Mouse (Mus musculus): ENCODE results near the gene Med8. TPM values are rescaled to one million over a fixed set of nuclear protein-coding genes. Genes with fewer than 3 reads are reported as not detected.

Gene Med8
- total RNA-seq, 2 experiments from 2014 or later, result 38.4 to 39.7 TPM

DNA sequence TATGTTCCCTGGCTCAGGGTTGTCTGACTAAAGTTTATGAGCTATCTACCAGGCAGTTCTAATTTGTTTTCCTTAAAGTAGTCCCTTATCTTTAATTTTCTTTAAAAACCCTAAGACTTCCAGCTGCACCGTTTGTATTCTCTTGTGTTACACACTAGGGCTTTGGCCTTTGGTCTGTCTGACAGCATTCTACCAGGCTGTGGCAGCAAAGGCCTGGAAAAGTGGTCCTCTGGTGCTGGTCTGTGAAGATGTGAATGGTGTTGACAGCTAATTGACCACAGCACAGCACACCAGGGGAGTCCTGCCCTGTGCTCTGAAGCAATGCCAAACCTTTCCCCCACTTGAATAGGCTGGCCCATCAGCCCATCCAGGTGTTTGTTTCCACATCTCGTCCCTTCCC, 6.6 kb downstream of the Med8 start:
- DNase-seq, result no peak

DNA sequence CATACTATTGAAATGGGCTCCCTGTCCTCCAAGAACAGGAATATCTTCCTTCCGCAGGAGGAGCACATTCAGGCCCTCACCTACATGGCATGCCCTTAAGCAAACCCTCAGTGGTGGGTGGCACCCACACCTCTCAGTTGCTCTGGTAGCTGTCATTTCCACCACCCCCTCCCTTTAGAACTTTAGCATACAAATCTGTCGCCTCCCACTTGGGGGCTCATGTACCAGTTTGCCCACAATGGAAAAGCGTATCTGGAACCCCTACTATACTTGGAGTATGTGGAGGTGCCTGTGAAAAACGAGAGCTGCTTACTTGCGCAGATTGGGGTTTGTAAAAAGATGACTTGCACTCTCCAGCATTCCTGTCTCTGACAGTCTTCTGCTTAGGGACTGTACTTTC, 7.2 kb downstream of the Med8 start:
- no peak for DNase-seq

DNA sequence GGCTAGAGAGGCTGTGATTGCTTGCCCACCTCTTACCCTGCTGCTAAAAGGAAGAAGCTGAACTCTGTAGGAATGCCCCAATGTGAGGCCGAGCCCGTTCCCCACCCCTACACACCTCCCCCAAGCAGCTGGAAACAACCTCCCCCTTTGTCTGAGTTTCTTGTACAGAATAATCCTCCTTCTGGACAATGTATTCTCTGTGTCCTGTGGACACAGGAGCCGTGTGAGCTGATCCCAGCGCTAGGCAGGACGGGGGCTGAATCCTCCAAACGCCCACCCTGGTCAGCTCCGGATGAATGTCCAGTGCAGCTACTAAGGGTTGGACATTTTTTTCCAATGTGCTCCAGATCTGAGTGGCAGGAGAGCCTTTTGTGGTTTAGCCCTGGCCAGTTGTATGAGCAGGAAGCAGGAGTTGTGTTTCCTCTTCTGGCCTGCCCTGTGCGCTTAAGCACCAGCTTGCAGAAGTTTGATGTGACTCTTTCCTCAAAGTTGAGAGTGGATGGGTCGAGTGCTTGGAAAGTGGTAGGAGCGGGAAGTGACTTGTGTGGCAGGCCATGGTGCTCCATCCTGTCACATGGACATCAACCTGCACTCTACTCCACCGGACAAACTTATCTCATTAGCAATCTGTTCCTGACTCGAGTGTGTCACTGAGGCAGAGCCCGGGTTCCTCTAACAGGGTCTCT, 8.1 kb downstream of the Med8 start:
- no peak for DNase-seq

DNA sequence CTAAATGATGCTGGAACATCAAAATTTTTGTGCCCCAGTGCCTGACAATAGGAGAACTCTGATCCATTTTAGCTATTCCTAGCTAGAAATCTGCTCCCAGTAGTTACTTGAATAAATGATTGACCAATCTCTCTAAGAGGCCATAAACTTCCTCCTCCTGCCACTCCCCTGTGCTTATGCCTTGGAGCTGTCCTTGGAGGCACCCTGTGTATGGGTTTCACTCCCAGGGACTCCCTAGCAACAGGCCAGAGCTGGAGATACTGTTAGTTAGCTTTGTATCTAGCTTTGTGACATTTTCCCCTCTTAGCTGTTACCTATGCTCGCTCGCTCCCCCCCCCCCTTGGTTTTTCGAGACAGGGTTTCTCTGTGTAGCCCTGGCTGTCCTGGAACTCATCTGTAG, 12.2 kb downstream of the Med8 start:
- no peak for DNase-seq

DNA sequence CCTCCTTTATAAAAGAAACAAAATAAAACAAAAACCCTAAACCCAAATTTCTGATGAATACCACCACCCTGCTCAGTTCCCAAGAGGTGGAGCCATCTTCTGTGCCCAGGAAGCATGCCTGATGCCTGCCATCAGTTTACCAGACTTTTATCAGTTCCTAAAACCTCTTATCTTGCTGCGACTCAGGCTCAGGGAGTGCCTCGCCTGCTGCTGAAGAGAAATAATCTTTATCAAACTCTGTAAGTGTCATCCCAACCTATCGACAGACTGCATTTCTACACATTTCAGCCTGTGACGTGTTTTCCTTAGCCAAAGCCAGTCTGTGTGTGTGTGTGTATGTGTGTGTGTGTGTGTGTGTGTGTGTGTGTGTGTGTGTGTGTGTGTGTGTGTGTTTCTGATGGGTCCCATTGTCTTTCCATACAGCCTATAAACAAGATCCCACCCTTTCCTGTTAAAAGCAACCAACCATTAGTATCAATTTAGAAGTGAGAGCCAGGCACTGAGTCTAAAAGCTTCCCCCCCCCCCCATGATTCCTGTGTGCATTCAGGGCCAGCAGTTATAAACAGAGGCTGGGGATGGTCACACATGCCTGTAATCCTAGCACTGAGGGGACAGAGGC, 15.5 kb downstream of the Med8 start:
- DNase-seq, result no peak

DNA sequence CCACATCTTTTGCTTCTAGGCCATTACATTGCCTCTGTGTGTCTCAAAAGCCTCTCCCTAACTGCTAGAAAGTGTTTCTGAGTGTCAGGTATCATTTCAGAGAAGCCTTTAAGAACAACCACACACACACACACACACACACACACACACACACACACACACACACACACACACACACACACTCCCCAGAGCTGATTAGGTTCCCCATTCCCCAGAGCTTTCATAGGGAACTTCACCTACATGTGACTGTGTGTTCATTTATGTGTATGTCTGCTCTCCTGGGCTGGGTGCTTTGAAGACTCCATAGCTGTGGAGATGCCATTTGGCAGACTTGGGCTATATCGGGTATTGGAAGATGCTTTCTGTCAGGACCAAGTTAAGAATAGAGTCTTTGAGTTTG, 16.2 kb downstream of the Med8 start:
- no peak for DNase-seq

DNA sequence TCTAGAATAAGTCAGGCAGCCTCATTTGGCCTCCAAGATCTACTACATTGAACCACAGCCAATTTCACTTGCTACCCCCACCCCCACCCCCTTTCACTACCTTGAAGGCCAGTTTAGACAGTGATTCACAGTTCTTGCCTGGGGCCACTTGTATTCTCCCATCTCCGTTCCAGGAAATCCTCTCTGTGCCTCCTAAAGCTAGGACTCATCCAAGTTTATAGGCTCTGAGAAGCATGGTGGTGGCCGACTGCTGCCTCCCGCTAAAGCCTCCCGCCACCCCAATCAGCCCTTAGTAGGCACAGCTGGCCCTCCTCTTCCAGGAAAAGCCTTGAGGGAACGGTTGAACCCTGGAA, 18.3 kb downstream of the Med8 start:
- DNase-seq, result no peak

DNA sequence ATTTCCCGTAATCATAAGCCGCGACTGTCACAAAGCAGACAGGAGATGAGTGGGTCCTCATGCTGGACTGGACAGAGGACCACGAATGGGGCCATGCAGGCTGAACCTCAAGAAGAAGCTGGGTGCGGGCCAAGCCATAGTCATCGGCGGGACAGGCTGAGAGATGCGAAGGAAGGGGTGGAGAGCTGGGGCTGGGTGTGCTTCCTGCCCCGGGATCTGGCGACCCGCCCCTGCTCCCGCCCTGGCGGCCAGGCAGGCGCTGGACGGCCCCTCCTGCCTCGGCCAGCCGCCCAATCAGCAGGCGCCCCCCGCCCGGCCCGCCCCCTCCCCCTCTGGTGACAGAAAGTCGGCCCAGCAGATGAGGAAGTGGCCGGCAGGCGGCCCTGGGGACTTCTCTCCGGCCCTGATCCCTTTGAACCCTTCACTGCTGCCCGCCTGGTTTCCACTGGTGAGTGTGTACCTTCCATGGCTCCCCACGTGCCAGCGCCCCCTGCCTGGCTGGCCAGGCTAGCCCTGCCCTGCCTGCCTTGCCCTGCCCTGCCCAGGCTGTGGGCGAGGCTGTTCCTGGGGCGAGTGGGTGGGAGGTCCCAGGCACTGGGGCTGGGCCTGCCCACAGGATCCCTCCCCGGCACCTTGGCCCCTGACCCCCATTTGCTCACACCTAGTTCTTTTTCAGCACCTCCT, 18.8 kb downstream of the Med8 start, which contains the start of gene Elovl1:
Gene Elovl1 (plus strand): TSS at position 326 of the 684 bp plus-strand sequence.
- peak; percentile 93 for DNase-seq

DNA sequence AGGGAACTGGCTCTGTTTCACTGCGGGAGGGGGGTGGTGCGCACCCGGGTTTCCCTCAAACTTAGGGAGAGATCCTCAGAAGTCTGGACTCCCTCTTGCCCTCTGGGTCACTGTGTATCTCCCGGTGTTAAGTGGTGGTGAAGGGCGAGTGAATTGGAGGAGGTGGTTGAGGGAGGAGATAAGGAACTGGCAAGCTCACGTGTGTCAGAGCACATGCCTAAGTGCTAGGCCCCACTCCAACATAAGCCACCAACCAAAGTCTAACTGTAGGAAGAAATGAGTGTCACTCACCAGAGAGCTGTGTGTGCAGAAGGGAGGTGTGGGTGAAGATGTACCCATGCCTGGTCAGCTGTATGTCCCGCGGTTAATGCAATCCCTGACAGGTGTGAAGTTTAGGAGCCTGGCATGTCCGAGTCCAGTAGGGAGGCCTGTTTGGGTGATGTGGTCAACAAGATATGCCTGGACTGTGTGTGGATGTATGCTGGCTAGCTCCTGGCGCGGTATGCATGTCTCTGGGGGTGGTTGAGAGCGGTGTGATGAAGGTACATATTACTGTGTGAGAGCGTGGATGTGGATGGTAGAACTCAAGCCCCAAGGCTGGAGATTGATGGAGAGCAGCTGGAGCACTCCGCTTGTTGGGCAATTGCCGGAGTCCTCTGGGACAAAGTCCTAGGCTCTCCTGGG, 19.5 kb downstream of the Med8 start:
- DNase-seq, result no peak

DNA sequence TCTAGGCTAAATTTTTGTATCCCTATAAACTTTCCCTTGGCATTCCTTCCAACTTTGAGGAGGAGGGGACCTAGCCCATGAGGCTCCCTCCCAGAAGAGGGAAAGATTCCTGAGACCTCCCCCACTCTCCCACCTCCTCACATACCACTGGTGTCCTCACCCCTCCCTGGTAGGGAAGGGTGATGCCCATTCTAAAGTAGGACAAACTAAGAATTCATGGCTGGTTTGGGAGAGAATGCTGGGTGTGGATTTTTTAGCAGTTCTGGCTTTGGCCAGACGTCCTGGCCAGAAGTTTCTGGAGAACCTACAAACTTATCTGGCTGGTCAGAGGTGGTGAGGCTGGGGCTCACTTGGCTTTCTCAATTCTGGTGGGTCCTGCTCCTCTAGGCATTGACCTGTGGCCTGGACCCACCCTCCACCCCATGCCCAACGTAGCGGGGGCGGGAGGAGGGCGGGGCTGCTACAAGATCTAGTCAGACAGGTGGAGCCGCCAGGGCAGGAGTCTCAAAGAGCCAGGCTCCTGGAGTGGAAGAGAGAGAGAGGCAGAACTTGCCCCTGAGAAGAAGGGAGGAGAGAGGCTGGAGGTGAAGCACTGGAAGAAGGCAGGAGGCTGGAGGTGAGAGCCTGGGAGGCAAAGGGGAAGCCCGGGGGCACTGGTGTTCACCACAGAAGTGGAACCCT, 20.2 kb downstream of the Med8 start:
- DNase-seq, result no peak

DNA sequence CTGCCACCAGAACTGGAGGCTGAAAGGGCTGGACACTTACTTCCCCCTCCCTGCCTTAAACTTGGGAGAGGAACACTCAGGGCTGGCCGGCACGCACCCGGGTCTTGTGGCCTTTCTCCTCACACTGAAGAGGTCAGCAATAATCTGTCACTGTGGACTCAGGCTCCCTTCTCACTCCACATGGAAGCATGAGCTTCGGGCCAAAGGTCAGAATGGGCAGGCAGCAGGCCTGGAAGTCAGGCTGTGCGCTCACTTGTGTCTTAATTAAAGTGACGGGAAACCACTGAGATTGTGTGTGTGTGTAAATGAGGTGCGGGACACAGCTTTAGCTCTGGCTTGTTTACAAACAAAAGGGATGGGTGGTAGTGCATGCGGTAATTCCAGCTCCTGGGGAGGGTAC, 23.2 kb downstream of the Med8 start:
- no peak for DNase-seq

DNA sequence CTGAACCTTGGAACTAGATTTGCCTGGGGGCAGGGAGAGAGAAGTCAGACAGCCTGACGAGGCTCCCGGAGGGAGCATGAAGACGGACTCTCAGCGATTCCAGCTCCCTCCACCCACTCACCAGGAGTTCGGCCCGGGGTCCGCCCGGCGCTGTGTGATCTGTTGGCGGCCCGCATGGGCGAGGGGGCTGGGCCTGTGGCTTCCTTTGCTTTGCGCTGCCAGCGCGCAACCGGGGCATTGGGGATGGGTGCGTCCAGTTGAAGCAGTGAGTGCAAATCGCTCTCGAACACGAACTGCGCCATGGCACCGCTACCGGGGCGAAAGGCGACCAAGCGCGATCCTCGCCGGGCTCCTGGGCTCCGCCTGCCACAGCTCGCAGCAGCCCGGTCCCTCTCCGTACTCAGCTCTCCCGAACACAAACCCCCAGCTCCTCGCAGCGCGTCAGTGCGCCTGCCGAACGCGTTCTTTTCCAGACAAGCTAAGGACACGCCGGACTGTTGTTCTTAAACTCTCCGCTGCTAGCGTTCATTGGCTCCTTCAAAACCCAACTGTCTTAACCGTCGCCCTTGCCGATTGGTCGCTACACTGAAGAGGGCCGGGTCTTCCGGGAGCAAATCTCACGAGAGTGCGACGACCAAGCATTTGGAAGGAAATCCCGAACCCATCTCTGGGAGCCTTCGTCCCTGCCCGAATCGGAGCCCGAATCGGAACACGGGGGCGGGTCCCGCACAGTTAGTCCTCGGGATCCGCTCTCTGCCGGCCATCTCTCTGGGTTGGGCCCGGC, 27.9 kb downstream of the Med8 start, which contains the start of gene Cdc20:
Gene Cdc20 (minus strand): TSS at position 533 of the 784 bp plus-strand sequence.
- DNase-seq, result peak; percentile 87

DNA sequence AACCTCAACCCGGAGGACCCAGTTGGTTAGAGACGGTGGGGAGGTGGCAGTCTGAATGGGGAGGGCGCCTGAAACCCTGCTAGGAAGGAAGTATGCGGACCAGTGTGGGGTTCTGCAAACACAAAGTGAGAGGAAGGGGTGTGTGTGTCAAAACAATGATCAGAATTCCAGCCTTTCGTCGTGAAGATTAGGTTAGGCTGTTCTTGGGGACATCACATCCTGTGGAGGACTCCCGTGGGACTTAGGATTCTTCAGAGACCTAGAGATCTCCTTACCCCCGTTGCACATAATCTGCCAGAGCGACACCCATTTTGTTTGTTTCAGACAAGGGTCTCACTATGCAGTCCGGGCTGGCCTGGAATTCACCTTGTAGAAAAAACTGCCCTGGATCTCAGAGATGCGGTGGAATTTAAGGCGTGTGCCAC, 28.7 kb downstream of the Med8 start:
- no peak for DNase-seq

DNA sequence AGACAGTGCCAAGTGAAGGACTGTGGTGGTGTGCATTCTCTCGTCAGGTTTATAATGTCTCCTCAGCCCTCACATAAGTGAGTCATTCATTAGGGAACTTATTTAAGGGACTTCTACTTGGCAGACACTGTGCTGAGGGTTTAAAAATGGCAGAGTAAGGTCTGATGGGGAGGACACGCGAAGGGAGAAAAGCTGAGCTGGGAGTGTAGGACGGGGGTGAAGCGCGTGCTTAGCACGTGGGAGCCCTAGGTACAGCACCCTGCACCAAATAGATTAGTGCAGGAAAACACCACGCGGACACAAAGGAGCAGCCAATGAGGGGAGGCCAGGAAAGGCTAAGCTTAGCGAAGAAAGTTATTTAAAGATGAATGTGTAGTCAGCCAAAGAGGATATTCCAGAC, 36.0 kb downstream of the Med8 start:
- DNase-seq, result no peak

DNA sequence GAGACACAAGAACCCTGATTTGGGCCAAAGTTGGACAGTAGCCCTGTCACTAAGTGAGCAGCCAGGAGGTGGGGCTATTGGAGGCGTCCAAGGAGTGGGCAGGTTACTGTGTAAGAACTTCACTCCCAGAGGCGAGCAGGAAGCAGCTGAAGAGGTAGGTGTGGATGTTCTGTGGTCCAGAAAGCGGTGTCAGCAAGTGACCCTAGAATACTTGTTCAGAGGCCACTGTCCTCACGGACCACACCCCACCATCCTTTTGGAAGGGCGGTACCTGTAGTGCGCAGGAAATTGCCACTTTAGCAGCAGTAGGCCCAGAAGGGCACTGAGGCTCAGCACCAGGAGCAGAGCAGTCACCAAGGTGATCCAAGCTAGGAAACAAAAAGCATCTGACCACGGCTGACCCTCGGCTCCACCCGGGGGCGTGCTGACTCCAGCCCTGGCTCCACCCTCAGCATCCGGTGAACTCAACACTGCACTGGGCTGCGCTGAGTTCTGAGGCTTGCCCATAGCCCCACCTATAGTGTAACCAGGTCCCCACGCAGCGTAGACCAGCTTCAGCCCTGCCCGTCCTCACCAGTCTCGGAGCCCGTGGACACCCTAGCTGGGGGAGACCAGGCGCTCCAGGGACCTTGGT, 36.8 kb downstream of the Med8 start:
- DNase-seq, result peak; percentile 47

DNA sequence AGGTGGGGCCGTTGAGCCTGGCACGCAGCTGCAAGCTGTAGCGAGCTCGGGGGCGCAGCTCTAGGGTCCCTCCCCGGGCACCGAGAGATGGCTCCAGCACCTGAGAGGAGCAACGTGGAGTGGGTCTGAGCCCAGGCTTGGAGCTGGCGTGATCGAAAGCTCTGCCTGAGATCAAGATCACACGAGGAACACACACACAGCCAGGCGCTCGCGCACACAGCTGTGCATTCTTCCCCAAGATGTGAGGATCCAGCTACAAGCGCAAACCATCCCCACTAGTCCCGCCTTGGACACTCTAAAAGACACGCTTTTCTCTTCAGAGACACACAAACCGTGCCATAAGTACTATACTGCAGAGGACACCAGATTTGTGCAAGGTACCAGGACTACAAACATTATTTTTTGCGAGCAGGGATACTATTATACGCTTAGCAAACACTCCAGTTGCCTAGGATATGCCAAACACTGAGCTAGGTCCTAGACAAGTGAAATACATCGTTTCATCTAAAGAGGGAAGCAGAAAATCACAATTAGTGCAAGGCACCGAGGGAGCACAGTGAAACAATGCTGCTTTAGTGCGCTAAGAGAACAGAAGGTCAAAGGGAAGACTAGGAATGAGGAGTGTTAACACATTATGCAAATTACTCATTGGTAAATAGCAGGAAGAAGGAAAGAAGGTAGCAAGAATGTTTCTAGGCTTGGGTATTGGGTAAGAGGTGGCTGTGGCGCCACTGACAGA, 37.4 kb downstream of the Med8 start:
- DNase-seq, result no peak

DNA sequence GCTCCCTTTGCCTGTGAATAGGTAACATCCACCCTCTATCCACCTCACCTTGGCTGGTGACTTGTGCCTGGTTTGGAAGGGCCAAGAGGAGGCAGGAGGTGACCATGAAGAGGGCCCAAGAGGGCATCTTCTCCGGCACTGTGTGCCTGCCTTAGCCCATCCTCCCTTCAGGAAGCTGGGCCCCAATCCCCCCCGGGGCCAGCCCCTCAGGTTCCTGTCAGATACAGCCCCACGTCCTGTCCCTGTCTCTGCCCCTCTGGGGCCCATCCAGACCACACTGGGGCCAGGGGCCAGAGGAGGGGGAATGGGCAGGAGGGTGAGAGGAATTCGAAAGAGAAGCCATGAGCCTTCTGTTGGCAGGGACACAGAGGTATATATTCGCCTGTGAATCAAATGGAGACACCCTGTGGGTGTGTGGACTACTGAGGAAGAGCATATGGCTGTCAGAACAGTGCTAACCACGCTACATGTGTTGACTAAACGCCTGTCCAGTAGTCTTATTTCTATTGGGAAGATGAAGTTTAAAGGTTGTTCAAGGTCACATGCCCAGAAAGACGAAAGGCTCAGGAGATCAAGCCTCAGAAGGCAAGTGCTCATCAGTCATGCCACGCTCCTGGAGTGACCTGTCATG, 48.3 kb downstream of the Med8 start, which contains the start of gene Mpl:
Gene Mpl (minus strand): TSS at position 169 of the 631 bp plus-strand sequence.
- no peak for DNase-seq

DNA sequence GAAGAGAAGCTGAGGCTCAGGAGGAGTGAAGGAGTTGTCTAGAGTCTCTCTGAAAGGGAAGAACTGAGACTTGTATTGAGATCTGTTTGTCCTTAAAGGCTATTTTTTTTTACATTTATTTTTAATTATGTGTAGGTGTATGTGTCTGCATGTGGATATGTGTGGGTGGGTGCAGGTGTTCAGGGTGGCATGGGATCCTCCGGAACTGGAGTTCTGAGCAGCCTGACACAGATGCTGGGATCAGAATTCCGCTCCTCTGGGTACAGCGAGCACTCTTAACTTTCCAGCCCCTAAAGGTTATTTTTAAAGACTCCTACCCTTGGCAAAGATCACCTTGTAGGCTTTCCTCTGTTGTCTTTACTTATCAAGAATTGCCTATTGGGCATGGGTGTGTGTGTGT, 55.8 kb downstream of the Med8 start:
- no peak for DNase-seq

Measured in gastrocnemius, postnatal 25 days (tissue).